Mouse (Mus musculus) hematopoietic stem cell, adult 5-6 weeks (primary cell): Measurements from ENCODE around the gene Mamstr. TPM values are rescaled to one million over a fixed set of nuclear protein-coding genes. Genes with fewer than 3 reads are reported as not detected.
"Not testable (repeated sequence)": the region's sequence is repeated elsewhere in the genome, so short reads cannot be mapped to it uniquely, and the experiment has no call there.

Experiments used
- ATAC-seq, 2 experiments: fragments of 125-278 bp in 1 of 2; replicated peaks in 1 of 2; 2 replicates each; pipeline ENCODE4 v1.8.0; 2016 to 2017; ENCODE audit warnings: inconsistent platforms in 2 of 2, mild to moderate bottlenecking in 2 of 2, moderate number of reproducible peaks in 2 of 2, low read depth in 1 of 2, moderate TSS enrichment in 1 of 2; ENCODE audit not compliant: low FRiP score in 2 of 2, poor library complexity in 2 of 2, severe bottlenecking in 2 of 2, insufficient read depth in 1 of 2, low TSS enrichment in 1 of 2
- total RNA-seq: library from RNA; stranded (forward); fragments of 172-1452, 232-1000 nt; gene quantifications from 2 replicates; pipeline ENCODE4 v1.2.3, GENCODE M21; 2017

Gene Mamstr
- total RNA-seq, 1 experiment from 2014 or later, result not detected

DNA sequence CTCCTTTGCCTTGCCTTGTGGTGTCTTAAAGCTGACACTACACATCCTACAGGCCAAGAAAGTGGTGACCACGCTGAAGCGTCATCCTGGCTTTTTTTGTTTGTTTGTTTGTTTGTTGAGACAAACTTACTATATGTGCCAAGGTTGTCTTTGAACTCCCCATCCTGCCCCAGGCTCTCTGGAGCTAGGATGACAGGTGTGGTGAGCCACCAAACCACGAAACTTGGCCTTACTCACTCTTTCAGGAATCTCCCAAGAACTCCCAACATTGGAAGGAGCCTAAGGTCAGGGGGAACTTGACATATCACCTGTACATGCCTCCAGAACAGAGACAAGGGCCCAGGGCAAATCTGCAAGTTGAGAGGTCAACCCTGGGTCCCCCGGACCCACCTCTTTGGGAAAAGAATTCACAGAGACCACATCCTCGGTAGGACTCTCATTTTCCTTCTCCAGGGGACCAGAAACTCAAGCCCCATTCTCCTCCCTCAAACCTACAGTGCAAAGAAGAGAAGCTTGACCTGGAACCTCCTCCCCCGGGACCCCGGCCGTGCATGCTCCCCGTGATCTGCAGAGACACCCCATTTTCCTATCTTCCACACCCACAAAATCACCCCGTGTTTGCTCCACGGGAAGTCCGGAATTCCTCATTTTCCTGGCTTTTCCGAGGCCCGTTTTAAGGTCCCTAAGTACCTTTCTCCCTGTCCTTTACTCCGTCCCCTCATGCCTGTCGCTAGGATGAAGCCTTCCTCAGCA, 2.9 kb downstream of the Mamstr start:
- no peak for ATAC-seq

DNA sequence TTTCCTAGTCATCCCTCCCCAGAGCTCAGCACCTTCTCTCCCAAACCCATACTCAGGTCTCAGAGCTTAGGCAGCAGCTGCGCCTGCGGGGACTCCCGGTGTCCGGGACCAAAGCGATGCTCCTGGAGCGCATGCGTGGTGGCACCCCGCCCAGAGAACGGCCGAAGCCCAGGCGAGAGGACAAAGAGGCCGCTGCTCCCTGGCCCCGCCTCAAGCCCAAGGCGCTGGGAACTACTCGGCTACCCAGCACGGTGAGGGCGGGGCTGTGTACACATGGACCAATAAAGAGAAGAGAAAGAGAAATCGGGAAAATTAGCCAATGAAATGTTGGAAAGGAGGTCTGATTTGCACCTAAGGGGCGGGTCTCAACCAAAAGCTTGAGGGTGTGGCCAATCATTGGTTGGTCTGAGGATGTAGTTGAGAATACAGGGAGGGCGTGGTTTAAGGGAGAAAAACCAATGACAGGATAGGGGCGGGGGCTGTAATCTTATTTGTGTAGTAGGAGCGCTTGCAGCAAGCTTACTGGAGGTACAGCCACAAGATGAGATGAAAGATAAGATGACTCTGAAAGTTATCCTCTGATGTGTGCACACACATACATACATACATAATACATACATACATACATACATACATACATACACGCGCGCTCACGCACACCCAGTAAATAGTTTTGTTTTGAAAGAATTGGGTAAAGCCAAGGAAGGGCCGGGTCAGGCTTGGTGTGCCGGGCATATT, 3.8 kb downstream of the Mamstr start:
- peak; percentile 82 to 91 for ATAC-seq

DNA sequence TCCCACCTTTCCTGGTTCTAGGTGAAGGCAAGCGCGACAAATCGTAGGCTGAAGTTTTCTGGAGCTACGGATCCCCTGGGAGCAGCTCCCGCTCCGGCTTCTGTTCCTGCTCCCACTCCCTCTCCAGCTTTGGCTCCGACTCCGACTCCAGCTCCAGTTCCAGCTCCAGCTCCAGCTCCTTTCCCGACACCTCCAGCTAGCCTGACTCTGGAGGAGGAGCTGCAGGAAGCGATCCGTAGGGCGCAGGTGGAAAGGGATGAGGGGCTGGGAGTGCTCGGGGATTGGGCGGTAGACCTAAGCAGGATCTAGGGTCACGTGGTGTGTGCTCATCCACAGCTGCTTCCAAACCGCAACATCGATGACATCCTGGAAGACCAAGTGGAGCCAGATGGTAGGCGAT, 4.4 kb downstream of the Mamstr start:
- no peak for ATAC-seq

DNA sequence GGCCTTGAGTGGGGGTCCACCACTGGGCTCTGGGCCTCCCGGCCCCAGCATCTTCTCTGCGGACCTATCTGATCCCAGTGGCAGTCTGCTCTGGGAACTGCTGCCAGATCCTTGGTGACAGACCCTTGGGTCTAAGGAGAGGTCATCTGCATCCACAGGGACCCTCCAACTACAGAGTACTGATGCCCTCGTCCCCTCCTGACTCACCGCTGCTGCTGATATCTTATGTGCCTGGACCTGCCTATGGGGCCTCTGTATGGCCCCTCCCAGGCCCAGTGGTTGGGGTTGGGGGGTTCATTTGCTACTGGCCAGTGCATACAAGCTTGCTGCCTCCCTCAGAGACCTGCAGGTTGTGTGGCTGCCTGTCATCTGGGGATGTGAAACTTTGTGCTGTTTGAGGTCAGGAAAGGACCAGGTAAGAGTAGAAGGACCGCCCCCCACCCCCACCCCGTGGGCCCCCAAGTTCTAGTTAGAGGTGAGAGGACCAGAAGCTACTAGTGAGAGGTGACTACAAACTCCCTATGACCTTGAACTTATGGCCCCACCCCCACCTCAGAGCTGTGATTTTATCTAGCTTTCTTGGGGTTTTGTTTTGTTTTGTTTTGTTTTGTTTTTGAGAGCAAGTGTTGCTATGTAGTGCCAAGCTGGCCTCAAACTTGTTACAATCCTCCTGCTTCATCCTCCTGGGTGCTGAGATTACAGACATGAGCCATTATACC, 5.3 kb downstream of the Mamstr start:
- no peak for ATAC-seq

DNA sequence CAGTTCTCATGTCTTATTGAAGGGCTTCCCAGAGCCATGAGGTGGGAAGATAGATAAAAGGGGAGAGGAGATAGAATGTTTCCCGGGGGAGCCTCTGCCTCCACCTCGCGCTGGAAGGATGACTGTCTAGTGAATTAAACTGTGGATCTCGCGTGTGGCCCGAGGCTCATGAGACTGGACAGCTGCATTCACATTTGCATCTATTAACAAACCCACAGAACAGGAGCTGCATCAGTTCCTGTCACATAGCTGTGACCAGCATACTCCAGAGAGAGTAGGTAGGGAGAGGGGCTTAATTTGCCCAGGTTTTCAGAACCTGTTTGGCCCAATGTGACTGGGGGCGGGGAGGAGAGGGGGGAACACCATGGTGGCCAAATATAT, 5.8 kb downstream of the Mamstr start:
- ATAC-seq, result no peak

DNA sequence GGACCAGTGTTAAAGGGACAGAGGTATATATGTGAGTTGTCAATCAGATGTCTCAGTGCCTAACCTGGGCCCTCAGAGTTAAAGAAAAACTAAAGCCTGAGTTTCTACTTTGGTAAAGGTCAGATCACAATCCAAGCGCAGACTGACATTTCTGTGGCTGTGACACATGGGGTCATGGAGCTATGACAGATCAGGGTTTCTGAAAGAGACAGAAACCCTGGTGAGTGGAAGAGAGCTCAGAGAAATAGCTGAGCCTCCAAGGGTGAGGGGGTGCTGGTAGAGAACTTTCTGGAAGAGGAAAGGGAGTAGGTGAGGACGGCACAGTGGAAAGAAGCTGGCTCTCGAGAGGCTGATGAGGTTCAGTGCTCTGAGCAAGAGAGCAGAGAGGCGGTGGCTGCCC, 6.9 kb downstream of the Mamstr start:
- ATAC-seq, result no peak

DNA sequence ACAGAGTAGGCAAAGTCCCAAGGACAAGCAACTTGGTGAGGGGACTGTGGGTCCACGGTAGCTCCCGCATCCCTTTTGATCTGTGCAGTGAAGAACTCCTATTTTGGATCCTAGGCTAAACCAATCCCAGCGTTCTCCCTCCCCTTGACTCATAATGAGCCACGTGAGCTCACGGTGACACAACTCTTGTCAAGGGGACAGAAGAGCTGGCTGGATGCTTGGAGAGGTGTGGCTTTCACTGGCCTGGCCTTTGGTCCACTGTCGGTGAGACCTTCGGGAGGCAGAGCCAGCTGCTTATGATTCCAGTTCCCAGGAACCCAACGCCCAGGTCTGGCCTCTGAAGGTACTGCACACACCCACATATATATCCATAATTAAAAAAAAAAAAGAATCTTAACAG, 9.6 kb downstream of the Mamstr start:
- no peak for ATAC-seq

DNA sequence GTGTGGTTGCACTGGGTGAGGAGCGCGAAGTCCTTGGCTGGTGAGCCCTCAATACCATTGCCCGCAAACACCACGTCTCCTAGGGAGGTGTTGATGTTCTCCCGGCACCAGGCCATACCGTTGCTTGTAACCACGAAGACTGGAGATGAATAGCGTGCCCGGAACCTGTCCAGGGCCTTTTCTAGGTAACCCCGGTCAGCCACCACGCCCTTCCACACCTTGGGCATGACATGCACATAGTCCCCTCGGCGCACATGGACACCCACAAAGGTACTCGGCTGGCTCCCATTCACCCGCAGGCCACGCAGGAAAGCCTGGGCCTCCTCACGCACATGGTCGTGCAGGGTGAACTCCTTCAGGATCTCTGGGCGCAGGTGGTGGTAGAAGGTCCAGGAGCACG, 10.7 kb downstream of the Mamstr start:
- not testable (repeated sequence) for ATAC-seq

DNA sequence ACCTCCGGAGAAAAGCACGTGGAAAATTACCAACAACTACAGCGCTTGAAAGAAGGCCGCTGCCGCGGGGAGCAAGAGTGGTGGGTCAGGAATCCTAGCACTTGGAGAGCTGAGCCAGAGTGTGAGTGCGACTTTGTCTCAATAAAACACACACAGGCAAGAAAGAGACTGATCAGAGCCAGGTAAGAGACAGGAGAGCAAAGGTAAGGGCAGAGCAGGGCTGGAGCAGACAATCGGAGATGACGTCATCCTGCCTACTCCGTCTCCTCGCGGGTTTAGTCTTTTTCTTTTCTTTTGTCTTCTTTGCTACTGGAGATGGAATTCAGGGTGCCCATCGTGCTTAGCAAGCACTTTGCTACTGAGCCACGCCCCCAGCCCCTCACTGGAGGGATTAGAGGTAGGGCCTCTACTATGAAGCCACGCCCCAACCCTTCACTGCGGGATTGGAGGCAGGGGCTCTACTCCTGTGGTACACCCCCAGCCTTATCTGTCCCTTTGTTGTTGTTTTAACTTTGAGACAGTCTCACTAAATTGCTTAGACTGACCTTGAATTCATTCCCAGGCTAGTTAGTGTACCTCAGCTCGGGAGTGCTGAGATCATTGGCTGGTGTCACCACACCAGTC, 14.8 kb downstream of the Mamstr start:
- peak in 1 of 2 experiments; percentile 17; a peak in 1 of 4 replicates for ATAC-seq

DNA sequence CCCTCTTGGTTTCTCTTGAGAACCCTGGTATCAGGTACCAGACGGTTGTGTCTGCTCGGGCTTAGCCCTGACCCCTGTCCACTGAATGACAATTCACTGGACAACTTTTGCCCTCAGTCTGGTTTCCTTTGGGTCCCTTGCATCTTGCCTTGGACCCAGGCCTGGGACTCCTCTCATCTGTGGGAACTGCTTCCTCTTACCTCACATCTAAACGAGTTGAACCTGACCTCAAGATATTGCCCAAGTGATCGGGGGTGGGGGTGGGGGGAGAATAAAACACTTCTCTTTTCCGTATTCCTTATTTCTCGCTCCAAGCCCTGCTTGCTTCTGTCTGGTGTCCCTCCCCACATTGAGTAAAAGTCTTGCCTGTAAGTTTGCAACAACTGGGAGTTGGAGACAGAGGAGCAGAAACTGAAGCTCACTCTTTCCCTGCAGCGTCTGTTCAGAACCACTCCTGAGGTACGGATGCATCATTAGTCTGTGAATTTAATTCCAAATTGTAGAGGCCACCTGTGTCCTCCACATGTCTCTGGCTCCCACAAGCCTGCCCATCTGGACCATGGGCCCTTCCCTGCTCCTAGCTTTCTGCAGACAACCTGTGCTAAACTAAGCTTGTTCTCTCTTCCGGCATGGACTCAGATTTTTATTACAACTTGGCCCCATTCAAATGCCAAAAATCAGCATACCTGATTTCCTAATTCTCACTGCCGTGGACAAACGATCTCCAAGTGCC, 21.1 kb downstream of the Mamstr start:
- peak; percentile 56 to 74; a peak in 3 of 4 replicates for ATAC-seq

DNA sequence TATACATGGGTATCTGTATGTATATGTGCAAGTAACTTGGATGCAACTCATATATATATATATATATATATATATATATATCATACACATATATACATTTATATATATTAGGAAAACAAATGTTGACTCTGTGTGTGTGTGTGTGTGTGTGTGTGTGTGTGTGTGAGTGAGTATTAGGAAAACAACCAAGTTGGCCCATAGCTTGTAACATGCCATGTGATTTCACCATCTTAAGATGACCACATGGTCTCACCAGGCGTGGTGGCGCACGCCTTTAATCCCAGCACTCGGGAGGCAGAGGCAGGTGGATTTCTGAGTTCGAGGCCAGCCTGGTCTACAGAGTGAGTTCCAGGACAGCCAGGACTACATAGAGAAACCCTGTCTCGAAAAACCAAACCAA, 21.9 kb downstream of the Mamstr start:
- ATAC-seq, result not testable (repeated sequence)

DNA sequence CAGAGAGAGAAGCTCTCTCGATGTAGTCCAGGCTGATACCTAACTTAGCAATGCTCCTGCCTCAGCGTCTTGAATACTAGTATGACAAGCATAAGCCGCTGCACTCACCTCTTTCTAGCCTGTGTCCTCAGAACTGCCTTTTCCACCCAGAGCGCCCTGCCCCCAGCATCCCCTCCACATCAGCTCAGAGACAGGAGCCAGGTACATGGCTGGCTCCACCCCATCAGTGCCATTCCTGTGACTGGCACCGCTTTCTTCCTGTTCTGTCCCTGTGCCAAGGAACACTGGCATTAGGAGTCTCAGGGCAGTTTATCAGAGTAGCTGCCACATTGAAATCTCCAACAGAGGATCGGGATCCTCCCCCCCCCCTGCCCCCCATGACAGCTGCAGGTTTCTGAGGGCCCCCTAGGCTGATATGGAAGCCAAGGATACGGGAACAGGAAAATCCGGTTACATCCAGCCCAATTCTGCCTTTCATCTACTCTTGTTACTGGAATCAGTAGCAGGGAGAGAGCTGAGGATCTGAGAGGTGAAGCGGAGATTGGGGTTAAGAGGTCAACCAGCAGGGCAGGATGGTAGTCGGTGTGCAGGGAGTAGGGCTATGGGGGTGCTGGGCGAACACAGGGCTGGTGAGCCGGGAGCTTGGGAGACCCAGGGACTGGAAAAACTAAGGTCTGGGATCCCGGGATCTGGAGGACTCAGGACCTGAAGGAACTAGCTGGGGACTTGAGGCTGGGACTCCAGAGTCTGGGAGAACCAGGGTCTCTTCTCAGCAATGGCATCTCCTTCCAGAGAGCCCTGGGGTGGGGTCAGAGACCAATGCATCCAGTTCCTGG, 25.7 kb downstream of the Mamstr start:
- ATAC-seq, result no peak

DNA sequence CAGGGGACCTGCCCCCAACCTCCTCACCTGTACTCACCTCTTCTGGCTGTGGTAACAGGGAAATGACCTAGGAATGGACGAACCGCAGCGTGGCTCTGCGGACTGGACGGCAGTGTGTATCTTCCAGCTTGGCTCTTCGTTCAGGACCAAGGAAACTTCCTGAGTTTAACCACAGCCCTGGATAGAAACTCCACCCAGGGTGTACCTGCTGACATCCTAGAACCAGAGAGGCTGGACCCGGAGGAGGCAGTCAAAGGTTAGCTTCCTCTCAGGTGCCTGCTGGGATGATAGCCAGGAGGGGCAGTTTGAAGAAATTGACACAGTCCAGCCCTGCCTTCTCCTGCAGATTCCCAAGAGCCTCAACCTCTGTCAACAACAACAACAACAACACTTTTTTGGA, 26.4 kb downstream of the Mamstr start, which contains the start of gene Fut2:
Gene Fut2, minus strand, starts transcription at position 234 of the 400 bp plus-strand sequence.
- ATAC-seq, result no peak

DNA sequence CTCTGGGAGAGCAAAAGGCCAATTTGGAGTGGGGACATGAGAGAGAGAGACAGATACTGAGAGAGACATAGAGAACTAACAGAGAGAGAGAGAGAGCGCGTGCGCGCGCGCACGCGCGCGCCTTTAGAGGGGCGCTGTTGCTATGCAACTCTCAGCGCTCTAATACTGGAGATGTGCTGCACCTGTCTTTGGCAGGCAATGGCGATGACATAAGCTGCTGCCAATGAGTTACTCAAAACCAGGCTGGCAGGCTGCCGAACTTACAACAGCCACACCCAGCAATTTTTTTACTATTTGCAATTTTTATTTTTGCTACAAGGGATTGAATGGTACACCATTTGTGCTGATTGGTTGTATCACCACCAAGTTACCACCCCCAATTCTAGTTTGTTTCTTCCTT, 28.0 kb downstream of the Mamstr start:
- ATAC-seq, result no peak

DNA sequence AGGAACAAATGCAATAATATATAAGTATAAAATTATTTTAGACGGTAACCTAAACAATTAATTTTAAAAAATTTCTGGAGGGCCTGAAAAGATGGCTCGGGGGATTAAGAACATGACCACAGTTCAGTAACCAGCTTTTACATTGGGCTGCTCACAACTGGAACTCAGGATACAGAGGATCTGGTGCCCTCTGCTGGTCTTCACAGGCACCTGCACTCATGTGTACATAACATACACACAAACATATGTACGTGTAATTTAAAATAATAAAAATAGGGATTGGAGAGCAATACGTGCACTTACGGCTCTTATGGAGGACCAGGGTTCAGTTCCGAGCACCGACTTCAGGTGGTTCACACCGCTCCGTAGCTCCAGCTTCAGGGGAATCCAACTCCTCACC, 29.1 kb downstream of the Mamstr start:
- ATAC-seq, result no peak

DNA sequence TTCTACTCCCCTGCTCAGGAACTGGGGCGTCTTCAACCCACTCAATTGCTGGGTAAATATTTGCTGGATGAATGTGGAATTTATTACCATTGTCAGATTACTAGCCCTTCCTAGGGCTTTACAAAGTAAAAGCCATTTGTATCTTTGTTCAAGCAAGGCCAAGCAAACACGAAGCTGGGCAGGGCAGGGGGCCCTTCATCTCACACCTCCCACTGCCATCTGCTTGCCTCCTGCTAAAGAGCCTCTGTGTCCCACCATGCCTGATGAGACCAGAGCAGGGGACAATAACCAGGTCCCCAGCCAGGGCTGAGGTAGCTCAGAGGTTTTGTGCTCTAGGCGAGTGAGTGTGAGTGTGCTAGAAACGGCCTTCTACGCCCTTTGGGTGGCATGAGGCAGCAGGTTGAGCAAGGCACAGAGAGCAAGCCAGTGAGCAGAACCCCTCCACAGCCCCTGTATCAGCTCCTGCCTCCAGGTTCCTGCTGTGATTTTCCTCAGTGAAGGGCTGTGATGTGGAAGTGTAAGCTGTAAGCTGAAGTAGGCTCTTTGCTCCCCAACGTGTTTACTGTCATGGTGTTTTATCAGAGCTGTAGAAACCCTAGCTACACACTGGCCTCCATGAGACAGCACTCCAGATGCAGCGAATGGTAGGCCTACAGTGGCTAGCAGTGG, 38.0 kb downstream of the Mamstr start:
- ATAC-seq, result no peak
